Mouse (Mus musculus): ENCODE data around the gene Npas4. TPM values are rescaled to one million over a fixed set of nuclear protein-coding genes. Genes with fewer than 3 reads are reported as not detected.

Gene Npas4
- polyA plus RNA-seq, 1 experiment from 2014 or later, result not detected

Other genes starting within 250 kb of the Npas4 start
- gene Rbm4b, start 233.8 kb downstream of the Npas4 start, polyA plus RNA-seq (2015; fragmentation: Nextera tagmentation; extraction: Ambion mirVana), result 57.6 and 58.7 TPM in 2 replicates
- gene Rbm4, start 196.4 kb downstream of the Npas4 start, polyA plus RNA-seq (2015; fragmentation: Nextera tagmentation; extraction: Ambion mirVana), result 52.2 and 55.1 TPM in 2 replicates
- gene Gm21992, start 178.7 kb downstream of the Npas4 start, polyA plus RNA-seq (2015; fragmentation: Nextera tagmentation; extraction: Ambion mirVana), result 25.7 and 30.9 TPM in 2 replicates
- gene Rbm14, start 178.7 kb downstream of the Npas4 start, polyA plus RNA-seq (2015; fragmentation: Nextera tagmentation; extraction: Ambion mirVana), result 82.4 and 88.6 TPM in 2 replicates
- gene Ccs, start 151.0 kb downstream of the Npas4 start, polyA plus RNA-seq (2015; fragmentation: Nextera tagmentation; extraction: Ambion mirVana), result 53.7 and 60.1 TPM in 2 replicates
- 0.65 and 0.72 TPM in 2 replicates for gene Ccdc87, start 150.9 kb downstream of the Npas4 start, polyA plus RNA-seq (2015; fragmentation: Nextera tagmentation; extraction: Ambion mirVana)
- 23.5 and 26.6 TPM in 2 replicates for gene Ctsf, start 135.2 kb downstream of the Npas4 start, polyA plus RNA-seq (2015; fragmentation: Nextera tagmentation; extraction: Ambion mirVana)
- 2.1 and 5.0 TPM in 2 replicates for gene Actn3, start 112.4 kb downstream of the Npas4 start, polyA plus RNA-seq (2015; fragmentation: Nextera tagmentation; extraction: Ambion mirVana)
- gene Zdhhc24, start 111.6 kb downstream of the Npas4 start, polyA plus RNA-seq (2015; fragmentation: Nextera tagmentation; extraction: Ambion mirVana), result 8.3 and 9.4 TPM in 2 replicates
- 4.2 and 4.9 TPM in 2 replicates for gene Bbs1, start 83.7 kb downstream of the Npas4 start, polyA plus RNA-seq (2015; fragmentation: Nextera tagmentation; extraction: Ambion mirVana)
- 94.6 and 95.1 TPM in 2 replicates for gene Dpp3, start 62.0 kb downstream of the Npas4 start, polyA plus RNA-seq (2015; fragmentation: Nextera tagmentation; extraction: Ambion mirVana)
- gene Peli3, start 47.2 kb downstream of the Npas4 start, polyA plus RNA-seq (2015; fragmentation: Nextera tagmentation; extraction: Ambion mirVana), result 1.9 and 2.1 TPM in 2 replicates
- 90.6 and 93.4 TPM in 2 replicates for gene Mrpl11, start 28.2 kb downstream of the Npas4 start, polyA plus RNA-seq (2015; fragmentation: Nextera tagmentation; extraction: Ambion mirVana)
- gene Slc29a2, start 33.5 kb upstream of the Npas4 start, polyA plus RNA-seq (2015; fragmentation: Nextera tagmentation; extraction: Ambion mirVana), result 2.7 and 3.6 TPM in 2 replicates
- 47.6 and 49.4 TPM in 2 replicates for gene B4gat1, start 48.5 kb upstream of the Npas4 start, polyA plus RNA-seq (2015; fragmentation: Nextera tagmentation; extraction: Ambion mirVana)
- 2.5 and 3.5 TPM in 2 replicates for gene AC124502.3, start 48.6 kb upstream of the Npas4 start, polyA plus RNA-seq (2015; fragmentation: Nextera tagmentation; extraction: Ambion mirVana)
- gene Brms1, start 51.0 kb upstream of the Npas4 start, polyA plus RNA-seq (2015; fragmentation: Nextera tagmentation; extraction: Ambion mirVana), result 41.6 and 45.0 TPM in 2 replicates
- gene Rin1, start 60.2 kb upstream of the Npas4 start, polyA plus RNA-seq (2015; fragmentation: Nextera tagmentation; extraction: Ambion mirVana), result 3.7 and 4.2 TPM in 2 replicates
- gene Cd248, start 77.8 kb upstream of the Npas4 start, polyA plus RNA-seq (2015; fragmentation: Nextera tagmentation; extraction: Ambion mirVana), result 69.1 and 80.6 TPM in 2 replicates
- gene Tmem151a, start 95.2 kb upstream of the Npas4 start, polyA plus RNA-seq (2015; fragmentation: Nextera tagmentation; extraction: Ambion mirVana), result 3.6 and 3.8 TPM in 2 replicates
- 95.3 and 101 TPM in 2 replicates for gene Yif1a, start 98.2 kb upstream of the Npas4 start, polyA plus RNA-seq (2015; fragmentation: Nextera tagmentation; extraction: Ambion mirVana)
- 5.6 and 7.0 TPM in 2 replicates for gene Cnih2, start 108.2 kb upstream of the Npas4 start, polyA plus RNA-seq (2015; fragmentation: Nextera tagmentation; extraction: Ambion mirVana)
- gene Rab1b, start 116.8 kb upstream of the Npas4 start, polyA plus RNA-seq (2015; fragmentation: Nextera tagmentation; extraction: Ambion mirVana), result 289 and 295 TPM in 2 replicates
- 14.6 and 17.0 TPM in 2 replicates for gene Klc2, start 128.2 kb upstream of the Npas4 start, polyA plus RNA-seq (2015; fragmentation: Nextera tagmentation; extraction: Ambion mirVana)

All from lung, embryonic 16.5 days (tissue).